Mouse (Mus musculus) erythroblast, embryonic 14.5 days (primary cell): Measurements from ENCODE around the gene Ddhd1. TPM values are rescaled to one million over a fixed set of nuclear protein-coding genes. Genes with fewer than 3 reads are reported as not detected.
"Not testable (repeated sequence)": the region's sequence is repeated elsewhere in the genome, so short reads cannot be mapped to it uniquely, and the experiment has no call there.

ENCODE experiments used
- H3K27me3 ChIP-seq: 2 replicates; pipeline ENCODE4 v1.6.1; 2012; ENCODE audit warnings: inconsistent platforms; ENCODE audit not compliant: control insufficient read depth
- H3K36me3 ChIP-seq: 2 replicates; pipeline ENCODE4 v1.6.1; 2012; ENCODE audit warnings: mild to moderate bottlenecking, inconsistent platforms; ENCODE audit not compliant: control insufficient read depth
- H3K4me1 ChIP-seq: 2 replicates; pipeline ENCODE4 v1.6.1; 2012; ENCODE audit warnings: inconsistent platforms; ENCODE audit not compliant: control insufficient read depth
- H3K4me3 ChIP-seq: replicated peaks from 2 replicates; pipeline ENCODE3; 2012; ENCODE audit warnings: moderate library complexity, mild to moderate bottlenecking, inconsistent platforms
- H3K9me3 ChIP-seq: 2 replicates; pipeline ENCODE4 v1.6.1; 2012; ENCODE audit warnings: low read length, inconsistent platforms, mixed read lengths; ENCODE audit not compliant: control insufficient read depth
- GATA1 ChIP-seq: IDR thresholded peaks from 2 replicates; pipeline ENCODE4 v1.6.1; 2012; ENCODE audit warnings: low read length, inconsistent platforms, mixed read lengths
- TAL1 ChIP-seq: IDR thresholded peaks from 3 replicates; pipeline ENCODE4 v1.6.1; 2012; ENCODE audit warnings: low read length, inconsistent platforms, mixed read lengths
- polyA plus RNA-seq: library from polyadenylated mRNA; stranded (reverse); fragments of >175 nt; gene quantifications from 2 replicates; pipeline ENCODE4 v1.2.3, GENCODE M21; 2012

Ddhd1 gene
- polyA plus RNA-seq, 1 experiment, result 1.0 TPM

- Histone ChIP-seq H3K9me3 (no peaks in the 10 kb centered on the region), H3K4me1 (no peaks in the 10 kb centered on the region), H3K36me3 (peaks cover 56% of the 10 kb centered on the region), H3K4me3 (no peak overlapping the region), H3K27me3 (no peaks in the 10 kb centered on the region)
- no peak for TF ChIP-seq TAL1
- TF ChIP-seq GATA1, result no peak
Observed at GRCm38 (mm10) chr14:45600587-45600986, 57.4 kb downstream of the Ddhd1 start.

GRCm38 (mm10) chr14:45597855-45598254 is 60.1 kb downstream of the Ddhd1 start:
- Histone ChIP-seq H3K4me3 (no peak overlapping the region), H3K4me1 (no peaks in the 10 kb centered on the region), H3K9me3 (no peaks in the 10 kb centered on the region), H3K36me3 (peaks cover 64% of the 10 kb centered on the region), H3K27me3 (no peaks in the 10 kb centered on the region)
- TF ChIP-seq TAL1, result no peak
- no peak for TF ChIP-seq GATA1

- Histone ChIP-seq H3K36me3 (peaks cover 27% of the 10 kb centered on the region), H3K27me3 (no peaks in the 10 kb centered on the region), H3K9me3 (no peaks in the 10 kb centered on the region), H3K4me1 (no peaks in the 10 kb centered on the region), H3K4me3 (no peak overlapping the region)
- no peak for TF ChIP-seq GATA1
- TF ChIP-seq TAL1, result no peak
Observed at GRCm38 (mm10) chr14:45593261-45593660, 64.7 kb downstream of the Ddhd1 start.

GRCm38 (mm10) chr14:45588403-45588802 is 69.5 kb downstream of the Ddhd1 start:
- Histone ChIP-seq H3K27me3 (no peaks in the 10 kb centered on the region), H3K4me3 (no peak overlapping the region), H3K9me3 (no peaks in the 10 kb centered on the region), H3K36me3 (peaks cover 2% of the 10 kb centered on the region), H3K4me1 (no peaks in the 10 kb centered on the region)
- TF ChIP-seq GATA1 (no peak), TAL1 (no peak)

GRCm38 (mm10) chr14:45587536-45587935 is 70.4 kb downstream of the Ddhd1 start:
- Histone ChIP-seq H3K4me1 (no peaks in the 10 kb centered on the region), H3K36me3 (no peaks in the 10 kb centered on the region), H3K27me3 (no peaks in the 10 kb centered on the region), H3K9me3 (no peaks in the 10 kb centered on the region), H3K4me3 (no peak overlapping the region)
- TF ChIP-seq TAL1 (no peak), GATA1 (no peak)

- H3K4me1 ChIP-seq, result no peaks in the 10 kb centered on the region
Observed at GRCm38 (mm10) chr14:45583494-45584027, 74.4 kb downstream of the Ddhd1 start.

GRCm38 (mm10) chr14:45580923-45581827 is 76.8 kb downstream of the Ddhd1 start:
- H3K27me3 ChIP-seq, H3K4me3 ChIP-seq, H3K9me3 ChIP-seq, H3K36me3 ChIP-seq, H3K4me1 ChIP-seq: not testable (repeated sequence)

More at GRCm38 (mm10) chr14:45583494-45584027, 74.4 kb downstream of the Ddhd1 start:
- no peaks in the 10 kb centered on the region for H3K9me3 ChIP-seq
- H3K4me3 ChIP-seq, result no peak overlapping the region
- no peak for TF ChIP-seq GATA1
- no peak for TF ChIP-seq TAL1
- H3K27me3 ChIP-seq, result no peaks in the 10 kb centered on the region
- no peaks in the 10 kb centered on the region for H3K36me3 ChIP-seq

GRCm38 (mm10) chr14:45566066-45566937 is 91.6 kb downstream of the Ddhd1 start:
- Histone ChIP-seq H3K9me3 (no peaks in the 10 kb centered on the region), H3K4me1 (peaks cover 7% of the 10 kb centered on the region), H3K36me3 (no peaks in the 10 kb centered on the region), H3K4me3 (peak overlapping the region; percentile 25), H3K27me3 (peaks cover 8% of the 10 kb centered on the region)
- no peak for TF ChIP-seq TAL1
- no peak for TF ChIP-seq GATA1
